Mouse (Mus musculus): ENCODE measurements around the gene Il17ra. TPM values are rescaled to one million over a fixed set of nuclear protein-coding genes. Genes with fewer than 3 reads are reported as not detected.

Gene Il17ra
- 57.9 and 67.5 TPM in 2 replicates for polyA plus RNA-seq (2015; fragmentation: Nextera tagmentation; extraction: Ambion mirVana)

DNA sequence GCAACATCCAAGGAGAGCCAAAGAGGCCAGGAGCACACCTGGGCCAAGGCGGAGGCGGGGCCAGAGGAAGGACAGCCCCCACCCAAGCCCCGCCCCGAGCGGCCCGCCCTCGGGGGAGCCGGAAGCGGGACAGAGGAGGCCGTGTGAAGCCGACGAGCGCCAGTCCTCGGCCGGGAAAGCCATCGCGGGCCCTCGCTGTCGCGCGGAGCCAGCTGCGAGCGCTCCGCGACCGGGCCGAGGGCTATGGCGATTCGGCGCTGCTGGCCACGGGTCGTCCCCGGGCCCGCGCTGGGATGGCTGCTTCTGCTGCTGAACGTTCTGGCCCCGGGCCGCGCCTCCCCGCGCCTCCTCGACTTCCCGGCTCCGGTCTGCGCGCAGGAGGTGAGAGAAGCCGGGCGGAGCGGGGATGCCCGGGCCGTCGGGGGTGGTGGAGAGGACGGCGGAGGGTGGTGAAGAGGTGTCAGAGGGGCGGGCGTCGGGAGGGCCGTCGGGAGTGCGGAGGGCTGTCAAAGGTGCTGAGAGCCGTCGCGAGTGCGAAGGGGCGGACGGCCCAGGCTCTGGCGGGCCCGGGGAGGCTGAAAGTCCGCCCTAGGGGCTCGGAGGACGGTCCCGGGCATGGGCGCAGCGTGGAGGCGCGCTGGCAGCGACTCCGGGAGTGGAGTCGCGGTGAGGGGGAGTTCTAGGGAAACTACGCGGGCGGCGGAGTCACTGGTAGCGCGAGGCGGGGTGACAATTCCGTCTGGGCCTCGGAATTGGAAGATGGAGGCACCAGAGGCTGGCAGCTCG lies at the start of gene Il17ra:
Gene Il17ra, plus strand, starts transcription at position 162 of the 786 bp plus-strand sequence.
- DNase-seq (ENCODE audit: low spot score), result peak; percentile 93

DNA sequence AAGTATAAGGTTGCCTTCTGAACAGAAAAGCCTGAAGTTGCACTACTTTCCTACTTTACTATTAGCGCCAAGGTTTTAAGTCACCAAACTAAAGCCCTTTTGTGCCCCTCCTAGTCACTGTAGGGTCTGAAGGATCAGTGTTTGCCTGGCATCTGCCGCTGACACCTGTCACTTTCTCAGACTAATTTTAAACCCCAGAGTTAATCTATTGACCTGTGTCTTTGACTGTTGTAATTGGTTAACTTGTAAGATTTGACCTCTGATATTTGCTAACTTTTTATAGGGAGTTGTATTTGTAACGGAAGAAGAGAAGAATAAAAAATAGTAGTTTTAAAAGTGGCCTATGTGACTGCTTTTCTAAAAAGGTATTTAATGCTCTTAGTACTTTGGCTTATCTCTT lies 24.9 kb upstream of the Il17ra start:
- DNase-seq (ENCODE audit: low spot score), result no peak

DNA sequence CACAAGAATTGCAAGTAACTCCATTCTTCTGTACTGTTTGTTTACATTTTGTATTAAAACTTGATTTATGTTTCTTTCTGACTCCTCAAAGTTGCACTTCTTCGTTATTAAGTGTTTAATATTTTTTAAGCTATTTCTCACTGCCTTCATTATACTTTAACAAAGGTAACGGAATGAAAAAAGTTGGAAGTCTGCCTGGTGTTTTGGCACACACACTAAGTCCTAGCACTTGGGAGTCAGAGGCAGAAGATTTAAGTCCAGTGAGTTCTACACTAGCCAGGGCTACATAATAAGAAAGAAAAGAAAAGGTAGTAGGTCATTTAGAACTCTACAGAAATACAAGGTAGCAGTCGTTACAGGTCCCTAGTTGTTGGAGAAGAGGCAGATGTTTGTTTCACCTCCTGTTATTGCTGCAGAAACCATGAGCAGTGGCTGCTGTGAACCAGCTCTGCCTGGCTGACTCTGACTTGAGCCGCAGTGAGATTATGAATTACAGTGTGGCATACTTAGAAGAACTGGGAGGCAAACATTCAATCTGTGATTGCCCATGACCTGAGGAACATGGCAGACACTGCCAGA lies 20.8 kb upstream of the Il17ra start:
- DNase-seq (ENCODE audit: low spot score), result no peak

DNA sequence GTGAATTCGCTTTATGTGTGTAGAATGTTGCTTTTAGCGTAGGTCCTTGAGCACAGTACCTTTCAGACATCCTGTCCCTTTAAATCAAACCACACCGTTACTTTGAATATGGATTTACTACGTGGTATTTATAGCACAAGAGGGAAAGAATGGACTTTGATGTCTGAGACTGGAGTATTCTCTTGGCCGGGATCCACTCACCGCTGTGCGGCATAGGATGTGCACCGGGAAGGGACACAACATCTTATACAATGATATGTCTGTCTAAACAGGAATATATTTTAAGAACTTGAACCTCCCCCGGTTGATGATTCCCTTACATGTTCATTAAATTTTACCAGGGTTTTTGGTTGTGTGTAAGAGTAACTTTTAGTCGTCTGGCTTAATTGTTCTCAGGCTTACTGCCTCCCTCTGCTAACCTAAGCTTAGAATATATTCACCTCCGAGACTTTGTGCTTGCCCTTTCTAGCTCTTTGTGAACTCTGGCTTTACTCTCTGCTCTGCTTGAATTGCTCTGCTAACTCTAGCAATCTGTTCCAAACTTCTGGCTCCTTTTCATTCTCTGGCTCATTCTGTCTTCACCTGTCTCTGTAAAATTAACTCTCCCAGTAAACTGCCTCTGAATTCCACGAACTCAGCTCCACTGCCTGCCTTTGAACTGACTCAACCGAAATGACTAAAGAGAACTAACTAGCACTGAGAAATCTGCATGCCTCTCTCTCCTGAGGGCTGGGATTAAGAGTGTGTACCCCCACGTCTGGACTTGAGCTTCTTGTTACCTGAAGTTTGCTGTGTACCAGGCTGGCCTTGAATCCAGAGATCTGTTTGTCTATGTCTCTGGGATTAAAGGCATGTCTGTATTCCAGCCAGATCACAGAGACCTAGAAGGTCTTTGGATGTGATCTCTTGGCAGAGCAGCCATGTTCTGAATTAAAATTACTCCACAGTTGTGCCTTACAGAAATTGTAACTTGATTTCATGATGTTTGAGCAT lies 19.4 kb upstream of the Il17ra start:
- DNase-seq (ENCODE audit: low spot score), result no peak

DNA sequence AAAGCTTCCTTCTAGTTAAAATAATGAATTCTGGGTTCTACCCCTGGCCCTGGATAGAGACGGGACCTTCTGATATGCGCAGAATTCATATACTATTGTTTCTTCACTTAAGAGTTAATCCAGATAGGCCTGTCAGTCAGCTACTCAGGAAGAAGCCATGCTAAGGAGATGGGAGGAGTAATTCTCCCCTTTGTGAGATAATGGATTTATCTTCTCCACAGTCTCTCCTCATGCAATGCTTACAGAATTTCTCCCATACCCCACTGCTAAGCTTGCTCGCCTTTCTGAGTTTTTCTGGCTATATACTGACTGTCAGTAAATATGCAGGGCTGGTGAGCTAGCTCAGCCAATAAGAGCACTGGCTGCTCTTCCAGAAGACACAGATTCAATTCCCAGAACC lies 12.8 kb upstream of the Il17ra start:
- no peak for DNase-seq (ENCODE audit: low spot score)

DNA sequence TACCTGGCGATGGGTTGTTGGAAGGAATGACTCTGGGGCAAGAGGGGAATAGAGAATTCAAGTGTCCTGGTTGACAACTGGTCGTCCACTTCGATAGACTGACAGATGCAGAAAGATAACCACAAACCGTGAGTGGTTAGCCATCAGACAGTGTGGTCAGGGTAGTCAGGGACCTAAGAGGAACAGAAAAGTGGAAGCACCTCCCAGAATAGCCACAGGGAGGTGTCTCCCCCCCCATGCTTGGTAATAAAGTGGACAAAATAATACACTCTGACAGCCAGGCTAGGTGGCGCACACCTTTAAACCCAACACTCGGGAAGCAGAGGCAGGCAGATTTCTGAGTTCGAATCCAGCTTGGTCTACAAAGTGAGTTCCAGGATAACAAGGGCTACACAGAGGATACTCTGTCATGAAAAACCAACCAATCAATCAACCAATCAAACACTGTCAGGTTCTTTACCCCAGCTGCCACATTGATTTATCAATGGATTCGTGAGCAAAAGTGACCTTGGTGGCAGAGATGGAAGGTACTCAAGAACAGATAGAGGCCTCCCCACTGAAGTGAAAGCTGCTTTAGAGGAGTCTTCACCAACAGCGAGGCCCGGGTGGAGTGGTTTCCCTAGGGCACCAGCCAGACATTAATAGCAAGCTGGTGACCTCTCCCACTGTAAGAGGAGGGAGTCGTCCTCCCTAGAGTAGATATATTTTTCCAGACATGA lies 10.5 kb upstream of the Il17ra start:
- no peak for DNase-seq (ENCODE audit: low spot score)

DNA sequence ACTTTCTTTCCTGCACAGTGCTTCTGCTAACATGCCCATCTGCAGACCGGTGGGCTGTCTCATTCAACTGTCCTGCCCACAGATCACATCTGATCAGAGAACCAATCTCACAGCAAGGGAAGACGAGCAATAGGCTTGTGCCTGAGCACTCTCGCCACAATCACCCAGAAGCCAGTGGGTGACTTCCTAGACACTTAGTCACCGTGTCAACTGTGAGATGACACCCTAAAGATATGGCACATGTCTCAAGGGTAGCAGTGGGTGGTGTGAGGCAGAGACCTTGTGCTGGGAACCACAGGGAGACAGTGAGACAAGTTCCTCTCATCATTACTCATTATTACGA lies 10.0 kb upstream of the Il17ra start:
- no peak for DNase-seq (ENCODE audit: low spot score)

DNA sequence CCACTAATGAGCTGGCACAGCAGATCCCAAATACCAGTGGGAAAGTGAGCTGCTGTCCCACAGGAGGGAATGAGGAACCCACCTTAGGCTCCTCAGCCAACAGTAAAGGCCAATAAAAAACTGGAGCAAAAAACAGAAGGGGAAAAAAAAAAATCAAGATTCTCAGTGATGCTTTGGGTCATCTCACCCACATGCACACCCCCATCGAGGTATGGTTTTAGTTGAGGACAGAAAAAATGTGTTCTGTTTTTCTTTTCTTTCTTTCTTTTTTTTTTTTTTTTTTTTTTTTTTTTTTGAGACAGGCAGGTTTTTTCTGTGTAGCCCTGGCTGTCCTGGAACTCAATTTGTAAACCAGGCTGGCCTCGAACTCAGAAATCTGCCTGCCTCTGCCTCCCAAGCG lies 9.5 kb upstream of the Il17ra start:
- no peak for DNase-seq (ENCODE audit: low spot score)

DNA sequence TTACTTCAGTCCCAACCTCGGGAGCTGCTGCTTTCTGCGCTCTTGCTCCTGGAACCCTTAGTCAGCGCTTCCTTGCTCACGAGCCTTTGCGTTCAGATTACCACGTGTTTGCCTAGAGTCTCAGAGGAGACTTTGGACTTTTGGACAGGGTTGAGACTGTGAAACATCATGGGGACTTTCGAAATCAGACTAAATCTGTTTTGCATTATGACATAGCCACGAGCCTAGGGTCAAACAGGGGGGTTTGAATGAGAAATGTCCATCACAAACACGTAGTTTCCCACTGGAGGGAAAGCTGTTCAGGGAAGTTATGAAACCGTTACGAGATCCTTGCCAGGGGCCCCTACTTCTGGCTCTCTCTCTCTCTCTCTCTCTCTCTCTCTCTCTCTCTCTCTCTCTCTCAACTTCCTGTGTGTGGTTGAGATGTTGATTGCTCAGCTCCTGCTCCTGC lies 8.4 kb upstream of the Il17ra start:
- peak; percentile 41 for DNase-seq (ENCODE audit: low spot score)

DNA sequence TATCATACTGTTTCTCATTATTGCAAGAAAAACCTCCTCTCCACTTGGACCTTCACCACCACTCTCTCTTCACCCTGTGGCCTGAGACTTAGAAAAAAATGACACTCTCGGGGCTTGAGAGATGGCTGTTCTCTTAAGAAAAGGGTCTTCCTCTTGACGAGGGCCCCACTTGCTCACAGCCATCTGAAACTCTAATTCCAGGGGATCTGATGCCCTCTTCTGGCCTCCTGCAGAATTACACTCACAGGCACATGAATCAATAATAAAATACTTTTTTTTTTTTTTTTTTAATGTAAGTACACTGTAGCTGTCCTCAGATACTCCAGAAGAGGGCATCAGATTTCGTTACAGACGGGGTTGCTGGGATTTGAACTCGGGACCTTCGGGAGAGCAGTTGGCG lies 6.0 kb upstream of the Il17ra start:
- DNase-seq (ENCODE audit: low spot score), result peak; percentile 48

DNA sequence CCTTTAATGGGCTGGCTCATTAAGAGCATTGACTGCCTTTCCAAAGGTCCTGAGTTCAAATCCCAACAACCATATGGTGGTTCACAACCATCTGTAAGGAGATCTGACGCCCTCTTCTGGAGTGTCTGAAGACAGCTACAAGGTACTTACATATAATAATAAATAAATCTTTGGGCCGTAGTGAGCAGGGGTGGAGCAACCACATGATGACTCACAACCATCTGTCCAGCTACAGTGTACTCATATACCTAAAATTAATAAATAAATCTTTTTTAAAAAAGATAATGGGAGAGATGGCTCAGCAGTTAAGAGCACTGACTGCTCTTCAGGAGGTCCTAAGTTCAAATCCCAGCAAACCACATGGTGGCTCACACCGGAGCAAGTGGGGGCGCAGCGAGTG lies 5.3 kb upstream of the Il17ra start:
- no peak for DNase-seq (ENCODE audit: low spot score)

DNA sequence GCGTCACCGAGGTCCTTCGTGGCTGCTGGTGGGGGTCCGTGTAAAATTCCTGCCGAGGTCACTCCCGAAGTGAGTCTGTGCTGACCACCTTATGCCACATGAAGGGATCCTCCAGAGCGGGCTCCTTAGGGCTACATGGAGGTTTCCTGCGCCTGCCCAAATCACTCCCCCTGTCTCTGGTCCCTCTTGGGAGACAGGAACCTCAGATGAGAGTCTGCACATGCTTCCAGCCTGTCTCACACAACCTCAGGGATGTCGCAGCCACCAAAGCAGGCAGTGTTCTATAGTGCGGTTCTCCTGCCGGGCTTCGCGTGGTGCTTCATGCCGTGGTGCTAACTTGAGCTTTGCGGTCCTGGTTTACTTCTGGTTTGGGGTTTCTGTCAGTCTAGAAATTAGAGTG lies 1.8 kb upstream of the Il17ra start:
- DNase-seq (ENCODE audit: low spot score), result no peak

DNA sequence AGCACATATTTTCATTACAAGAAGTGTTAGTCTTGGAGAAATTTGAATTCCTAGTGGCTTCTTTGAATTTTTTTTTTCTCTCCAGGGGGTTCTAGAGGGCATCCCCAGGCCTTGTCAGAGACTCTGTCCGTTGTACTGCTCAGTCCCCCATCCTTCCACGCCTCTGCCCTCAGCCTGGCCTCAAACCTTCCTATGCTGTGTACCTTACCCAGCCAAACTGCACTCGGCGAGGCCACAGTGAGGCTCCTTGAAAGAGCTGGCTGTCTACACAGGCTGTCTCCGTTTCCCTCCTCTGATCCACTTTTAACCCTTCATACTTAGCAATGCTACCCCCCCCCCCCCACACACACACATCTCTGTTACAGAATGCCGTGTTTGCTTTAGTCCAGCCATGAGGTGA lies 796 bp upstream of the Il17ra start:
- no peak for DNase-seq (ENCODE audit: low spot score)

DNA sequence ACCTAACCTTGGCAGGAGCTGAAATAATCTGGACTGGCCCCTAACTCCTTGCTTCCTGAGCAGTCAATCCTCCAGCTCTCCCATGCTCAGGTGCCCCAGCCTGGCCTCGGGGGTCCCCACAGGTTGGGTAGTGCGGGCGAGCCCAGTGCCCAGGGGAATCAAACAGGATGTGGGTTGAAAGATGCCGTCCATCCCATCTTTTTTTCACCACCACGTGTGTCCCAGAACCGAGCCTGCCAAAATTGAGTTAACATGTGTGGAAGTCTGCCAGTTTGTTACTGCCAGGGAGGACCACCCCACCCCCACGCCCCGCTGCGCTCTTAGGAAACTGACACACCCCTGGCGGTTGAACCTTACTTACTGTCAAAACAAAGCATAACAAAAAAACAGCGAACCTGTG lies 837 bp downstream of the Il17ra start:
- peak; percentile 83 for DNase-seq (ENCODE audit: low spot score)

DNA sequence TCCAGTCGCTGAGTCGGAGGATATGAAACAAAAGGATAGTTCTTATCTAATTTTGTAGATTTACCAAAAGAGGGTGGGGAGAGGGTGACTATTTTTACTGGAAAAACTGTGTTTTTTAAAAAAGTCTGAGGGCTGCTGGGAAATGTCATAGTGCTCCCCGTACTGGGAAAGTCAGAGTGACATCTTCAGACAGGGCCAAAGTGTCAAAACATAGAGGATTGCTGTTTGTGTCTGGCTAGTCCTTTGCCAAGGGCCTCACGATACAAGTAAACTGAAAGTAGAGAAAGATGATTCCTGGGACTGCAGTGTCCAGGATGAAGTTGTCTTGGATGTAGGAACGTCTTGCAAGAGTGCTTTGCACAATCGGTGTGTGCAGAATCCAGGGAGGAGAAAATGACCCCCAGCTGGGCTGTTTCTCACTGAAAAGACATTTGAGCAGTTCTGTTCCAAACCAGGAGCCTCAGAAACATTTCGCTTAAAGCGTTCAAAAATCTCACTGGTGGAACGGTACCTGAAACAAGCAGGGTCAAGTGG lies 1.4 kb downstream of the Il17ra start:
- no peak for DNase-seq (ENCODE audit: low spot score)

DNA sequence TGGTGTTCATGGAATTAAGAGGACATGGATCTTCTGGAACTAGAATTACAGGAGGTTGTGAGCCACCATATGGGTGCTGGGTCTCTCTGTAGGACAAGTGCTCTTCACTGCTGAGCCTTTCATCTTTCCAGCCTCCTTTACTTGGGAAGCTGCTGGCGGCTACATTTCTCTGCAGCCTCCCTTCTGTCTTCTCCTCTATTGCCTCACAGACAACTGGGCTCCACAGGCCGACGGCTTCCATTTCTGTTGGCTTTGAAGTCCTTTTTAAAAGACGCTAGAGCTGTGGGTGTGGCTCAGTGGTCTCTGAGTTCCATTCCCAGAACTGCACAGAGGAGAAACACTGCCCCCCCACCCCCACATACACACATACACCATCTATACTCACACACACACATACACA lies 2.3 kb downstream of the Il17ra start:
- DNase-seq (ENCODE audit: low spot score), result no peak

DNA sequence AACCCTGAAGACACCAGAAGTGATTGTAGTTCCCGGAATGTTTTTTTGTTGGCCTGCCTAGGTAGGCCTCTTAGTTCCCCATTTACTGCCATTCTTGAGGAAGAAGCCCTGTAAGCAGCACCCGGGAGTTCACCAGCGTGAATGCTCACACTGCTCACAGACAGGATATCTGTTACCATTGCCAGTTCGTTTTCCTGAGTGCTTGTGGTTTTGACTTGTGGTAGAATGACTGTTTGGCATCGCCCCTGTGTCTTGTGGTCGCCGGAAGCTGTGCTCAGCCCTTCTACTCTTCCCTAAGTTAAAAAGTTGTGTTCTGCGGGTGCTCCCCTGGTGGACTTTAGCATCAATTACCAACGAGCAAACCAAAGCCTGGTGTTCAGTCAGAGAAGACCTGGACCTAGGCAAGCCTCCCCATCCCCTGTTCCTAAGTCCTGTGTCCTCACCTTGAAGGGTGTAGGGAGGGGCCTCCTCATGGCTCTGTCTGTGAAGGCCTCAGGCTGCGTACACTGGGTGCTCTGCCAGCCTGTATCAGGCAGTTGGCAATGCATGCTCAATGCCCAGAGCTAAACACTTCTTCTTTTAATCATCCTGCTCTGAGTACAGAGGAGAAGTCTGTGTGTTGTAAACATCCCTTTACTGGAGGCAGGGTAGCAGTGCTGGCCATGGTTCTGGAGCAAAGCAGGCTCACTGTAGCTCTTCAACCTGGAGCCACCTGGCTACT lies 3.7 kb downstream of the Il17ra start:
- peak; percentile 87 for DNase-seq (ENCODE audit: low spot score)

DNA sequence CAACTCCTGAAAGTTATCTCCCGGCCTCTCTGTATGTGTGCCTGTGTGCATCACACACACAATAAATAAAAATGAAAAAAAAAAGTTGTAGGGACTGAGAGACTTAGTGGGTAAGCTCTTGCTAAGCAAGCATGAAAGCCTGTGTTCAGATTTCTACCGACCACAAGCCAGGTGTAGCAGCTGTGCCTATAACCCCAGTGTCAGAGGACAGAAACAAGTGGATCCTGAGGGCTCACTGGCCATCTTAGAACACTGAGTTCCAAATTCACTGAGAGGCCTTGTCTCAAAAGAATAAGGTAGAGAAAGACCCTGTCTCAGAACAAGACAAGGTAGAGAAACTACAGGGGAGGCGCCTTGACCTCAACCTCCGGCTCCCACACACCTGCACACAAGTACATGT lies 5.2 kb downstream of the Il17ra start:
- DNase-seq (ENCODE audit: low spot score), result peak; percentile 54

DNA sequence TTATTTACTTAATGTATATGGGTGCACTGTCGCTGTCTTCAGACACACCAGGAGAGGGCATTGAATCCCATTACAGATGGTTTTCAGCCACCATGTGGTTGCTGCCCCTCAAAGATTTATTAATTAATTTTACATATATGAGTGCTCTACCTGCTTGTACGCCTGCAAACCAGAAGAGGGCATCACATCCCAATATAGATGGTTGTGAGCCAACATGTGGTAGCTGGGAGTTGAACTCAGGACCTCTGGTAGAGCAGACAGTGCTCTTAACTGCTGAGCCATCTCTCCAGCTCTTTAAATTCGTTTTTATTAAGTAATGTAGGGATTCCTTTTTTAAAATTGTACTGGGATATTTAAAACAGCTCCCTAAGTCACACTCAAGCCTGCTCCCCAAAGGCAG lies 6.2 kb downstream of the Il17ra start:
- no peak for DNase-seq (ENCODE audit: low spot score)

DNA sequence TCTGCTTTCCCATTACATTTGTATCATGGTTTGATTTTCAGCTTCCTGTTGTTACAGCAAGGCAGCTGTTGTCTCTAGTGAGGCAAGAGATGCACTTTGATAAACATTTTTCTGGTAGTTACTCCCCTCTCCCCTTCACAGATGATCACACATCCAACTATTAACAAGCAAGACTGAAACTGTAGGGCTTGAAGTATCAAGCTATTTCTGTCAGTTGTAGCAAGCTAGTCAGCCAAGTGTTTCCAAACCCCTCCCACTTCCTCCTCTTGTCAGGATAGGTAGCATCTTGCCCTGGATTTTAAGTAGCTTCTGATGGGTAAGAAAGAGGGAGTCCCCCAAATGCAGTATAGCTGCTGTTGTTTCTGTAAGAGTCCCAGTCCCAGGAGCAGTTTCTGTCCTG lies 6.7 kb downstream of the Il17ra start:
- no peak for DNase-seq (ENCODE audit: low spot score)

Data from thymus, postnatal 0 days (tissue).